Mouse (Mus musculus): Measurements from ENCODE around the gene Efcab3. TPM values are rescaled to one million over a fixed set of nuclear protein-coding genes. Genes with fewer than 3 reads are reported as not detected.
"Not testable (repeated sequence)": the region's sequence is repeated elsewhere in the genome, so short reads cannot be mapped to it uniquely, and the experiment has no call there.

Gene Efcab3
- total RNA-seq (2017): not detected in 2 replicates

DNA sequence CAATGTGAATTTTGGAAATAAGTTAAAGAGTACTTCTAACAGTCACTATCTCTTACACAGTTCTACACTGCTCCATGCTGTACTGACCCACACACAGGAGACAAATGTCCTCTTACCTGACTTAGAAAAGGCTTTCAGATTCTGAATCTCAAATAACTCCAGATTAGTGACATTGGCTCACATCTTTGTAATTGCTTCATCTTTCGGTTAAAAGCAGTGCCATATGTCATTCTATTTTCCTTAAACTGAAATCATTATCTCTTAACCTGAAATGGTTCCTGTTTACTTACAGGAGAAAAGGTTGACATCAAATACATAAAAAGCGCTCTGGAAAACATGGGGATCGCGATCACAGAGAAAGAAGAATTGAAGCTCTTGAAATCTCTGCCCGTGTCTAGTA is at the start of gene Efcab3:
Gene Efcab3, plus strand, starts transcription at position 301 of the 400 bp plus-strand sequence.
- ATAC-seq (ENCODE audit: extremely low read depth, insufficient number of reproducible peaks, low FRiP score, poor library complexity, severe bottlenecking): no peak

GRCm38 (mm10) chr11:105021071-105021470 is 42.3 kb upstream of the Efcab3 start:
- ATAC-seq (ENCODE audit: extremely low read depth, insufficient number of reproducible peaks, low FRiP score, poor library complexity, severe bottlenecking): no peak

DNA sequence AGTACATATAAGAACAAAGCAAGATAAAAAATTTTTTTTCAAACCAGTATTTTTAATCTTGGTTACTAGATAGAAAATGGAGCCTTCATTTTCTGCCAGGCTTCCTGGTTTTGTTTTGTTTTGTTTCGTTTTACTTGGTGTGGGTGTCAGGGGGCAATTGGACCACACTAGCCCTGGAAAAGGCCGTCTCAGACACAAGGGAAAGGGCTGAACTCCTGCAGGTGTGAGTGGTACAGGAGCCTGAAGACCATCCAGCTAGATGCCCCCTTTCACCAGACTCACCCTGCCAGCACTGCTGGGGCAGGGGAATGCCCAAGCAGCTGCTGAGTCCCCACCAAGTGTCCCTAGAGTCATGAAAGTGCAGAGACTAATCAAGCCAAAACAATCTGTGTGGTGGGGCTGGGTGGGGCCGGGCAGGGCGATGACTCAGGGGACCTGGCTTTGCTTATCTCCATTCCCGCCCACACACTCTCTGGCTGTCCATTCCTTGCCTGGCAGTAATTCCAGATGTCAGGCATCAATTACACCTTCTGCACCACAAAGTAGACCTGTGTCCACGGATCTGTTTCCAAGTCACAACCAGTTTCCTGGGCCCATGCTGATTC is 34.5 kb upstream of the Efcab3 start:
- no peak for ATAC-seq (ENCODE audit: extremely low read depth, insufficient number of reproducible peaks, low FRiP score, poor library complexity, severe bottlenecking)

- no peak for ATAC-seq (ENCODE audit: extremely low read depth, insufficient number of reproducible peaks, low FRiP score, poor library complexity, severe bottlenecking)
Observed at GRCm38 (mm10) chr11:105029525-105029924, 33.9 kb upstream of the Efcab3 start.

DNA sequence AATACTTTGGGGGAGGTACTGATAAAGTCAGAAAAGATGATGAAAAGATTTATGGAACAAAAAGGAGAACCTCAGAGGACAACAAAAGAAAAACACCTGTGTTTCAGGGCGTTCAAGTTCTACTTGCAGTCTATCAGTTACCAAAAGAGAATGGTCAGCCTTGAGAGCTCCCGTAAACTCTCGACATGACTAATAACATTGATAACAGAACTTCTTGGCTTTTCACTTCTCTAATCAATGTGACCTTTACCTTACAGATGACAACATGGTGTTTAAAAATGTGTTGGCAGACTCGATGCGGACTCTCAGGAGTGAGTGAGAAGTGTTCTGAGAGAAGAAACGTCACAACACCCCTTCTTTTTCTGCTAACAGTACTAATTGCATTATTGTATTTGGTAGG is 33.2 kb upstream of the Efcab3 start:
- no peak for ATAC-seq (ENCODE audit: extremely low read depth, insufficient number of reproducible peaks, low FRiP score, poor library complexity, severe bottlenecking)

- no peak for ATAC-seq (ENCODE audit: extremely low read depth, insufficient number of reproducible peaks, low FRiP score, poor library complexity, severe bottlenecking)
Observed at GRCm38 (mm10) chr11:105031103-105031502, 32.3 kb upstream of the Efcab3 start.

GRCm38 (mm10) chr11:105035081-105035480 is 28.3 kb upstream of the Efcab3 start:
- ATAC-seq (ENCODE audit: extremely low read depth, insufficient number of reproducible peaks, low FRiP score, poor library complexity, severe bottlenecking): no peak

DNA sequence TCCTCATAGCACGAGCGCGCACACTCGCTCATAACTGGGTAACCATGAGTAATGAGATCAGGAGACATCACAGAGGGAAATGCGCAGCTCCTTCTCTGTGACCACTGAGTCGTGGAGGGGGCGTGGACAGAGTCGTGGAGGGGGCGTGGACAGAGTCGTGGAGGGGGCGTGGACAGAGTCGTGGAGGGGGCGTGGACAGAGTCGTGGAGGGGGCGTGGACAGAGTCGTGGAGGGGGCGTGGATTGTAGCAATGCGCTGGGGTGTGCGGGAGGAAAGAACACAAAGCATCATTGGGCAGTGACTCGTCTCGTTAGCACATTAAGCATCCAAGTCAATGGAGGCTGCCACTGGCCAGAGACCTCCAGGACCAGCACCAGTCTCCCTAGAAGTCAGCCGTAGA is 49.1 kb downstream of the Efcab3 start:
- not testable (repeated sequence) for ATAC-seq (ENCODE audit: extremely low read depth, insufficient number of reproducible peaks, low FRiP score, poor library complexity, severe bottlenecking)

DNA sequence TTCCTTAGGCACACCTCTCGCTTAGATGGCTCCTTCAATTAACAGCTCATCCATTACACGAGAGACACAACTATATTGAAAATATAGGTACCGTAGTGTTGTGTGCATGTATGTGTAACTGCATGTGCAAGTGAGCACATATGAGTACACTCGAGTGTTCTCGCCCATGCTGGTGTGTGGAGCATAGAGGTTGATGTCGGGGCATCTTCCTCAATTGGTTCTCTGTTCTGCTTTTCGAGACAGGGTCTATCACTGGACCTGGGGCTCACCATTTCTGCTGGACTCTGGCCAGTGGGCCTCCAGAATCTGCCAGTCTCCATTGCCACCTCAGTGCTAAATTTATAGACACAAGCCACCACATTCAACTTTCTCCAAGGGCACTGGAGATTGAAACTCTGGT is 54.4 kb downstream of the Efcab3 start:
- ATAC-seq (ENCODE audit: extremely low read depth, insufficient number of reproducible peaks, low FRiP score, poor library complexity, severe bottlenecking): no peak

DNA sequence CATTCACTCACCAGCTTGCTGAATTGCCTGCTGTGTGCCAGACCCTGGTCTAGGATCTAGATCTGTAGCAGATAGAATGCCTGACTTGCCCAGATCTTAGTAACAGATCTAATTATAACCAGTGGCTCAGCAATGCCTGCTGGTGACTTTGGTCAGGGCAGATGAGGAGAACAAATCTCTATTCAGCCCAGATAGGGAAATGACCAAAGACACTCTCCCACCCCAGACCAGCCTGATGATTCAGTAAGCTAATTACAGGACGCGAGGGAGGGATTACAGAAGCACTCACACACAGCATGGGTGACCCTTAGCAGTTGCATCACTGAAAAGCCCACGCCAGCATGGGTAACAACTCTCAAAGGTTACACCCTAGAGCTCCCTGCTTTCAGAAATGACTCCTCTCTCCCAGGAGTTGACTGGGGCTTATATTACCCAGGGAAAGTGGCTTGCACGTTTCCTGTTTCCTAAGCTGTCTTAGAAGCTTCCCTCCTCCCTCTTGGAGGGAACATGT is 57.2 kb downstream of the Efcab3 start:
- ATAC-seq (ENCODE audit: extremely low read depth, insufficient number of reproducible peaks, low FRiP score, poor library complexity, severe bottlenecking): no peak

GRCm38 (mm10) chr11:105121792-105122191 is 58.4 kb downstream of the Efcab3 start:
- ATAC-seq (ENCODE audit: extremely low read depth, insufficient number of reproducible peaks, low FRiP score, poor library complexity, severe bottlenecking): not testable (repeated sequence)

DNA sequence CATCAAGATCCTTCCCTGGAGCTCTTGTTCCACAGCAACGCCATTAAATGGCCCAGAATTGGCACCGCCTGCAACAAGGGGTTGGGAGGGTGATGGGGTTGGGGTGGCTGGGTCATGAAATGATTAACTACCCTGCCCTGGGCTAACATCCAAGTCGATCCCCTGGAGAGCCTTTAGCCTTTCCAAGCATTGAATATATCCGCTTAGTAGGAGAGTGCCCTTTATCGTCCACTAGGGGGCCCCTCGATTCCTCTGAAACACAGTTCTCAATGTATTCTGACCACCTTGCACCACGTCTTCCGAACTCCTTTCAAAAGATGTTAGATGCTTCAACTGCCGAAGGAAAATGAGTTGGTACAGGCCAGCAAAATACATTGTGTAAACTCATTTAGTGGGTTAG is 60.6 kb downstream of the Efcab3 start:
- ATAC-seq (ENCODE audit: extremely low read depth, insufficient number of reproducible peaks, low FRiP score, poor library complexity, severe bottlenecking): peak; percentile 45; the same call in 1 of the 2 replicates

- peak; percentile 88 for ATAC-seq (ENCODE audit: extremely low read depth, insufficient number of reproducible peaks, low FRiP score, poor library complexity, severe bottlenecking)
Observed at GRCm38 (mm10) chr11:105125735-105126519, 62.5 kb downstream of the Efcab3 start, which contains the start of gene Mettl2. TSS of gene Mettl2 (plus strand) at chr11:105126425.

- ATAC-seq (ENCODE audit: extremely low read depth, insufficient number of reproducible peaks, low FRiP score, poor library complexity, severe bottlenecking): no peak
Observed at GRCm38 (mm10) chr11:105126520-105127029, 63.2 kb downstream of the Efcab3 start.

DNA sequence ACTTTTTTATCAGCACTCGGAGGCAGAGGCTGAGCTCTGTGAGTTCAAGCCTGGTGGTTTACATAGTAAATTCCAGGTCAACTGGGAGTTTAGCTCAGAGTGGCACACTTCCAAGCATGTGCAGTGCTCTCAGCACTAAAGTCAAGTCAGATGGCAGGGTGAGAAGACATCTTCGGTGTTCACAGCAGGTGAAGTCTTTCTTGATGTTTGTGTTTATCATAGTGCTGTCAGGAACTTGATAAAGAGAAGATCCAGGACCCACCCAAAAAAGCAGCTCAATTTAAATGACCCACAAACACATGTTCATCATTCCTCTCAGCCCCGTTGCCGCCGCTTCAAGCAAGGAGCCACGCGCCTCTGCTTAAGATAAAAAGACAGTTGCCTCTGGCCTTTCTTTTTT is 72.3 kb downstream of the Efcab3 start:
- no peak for ATAC-seq (ENCODE audit: extremely low read depth, insufficient number of reproducible peaks, low FRiP score, poor library complexity, severe bottlenecking)

DNA sequence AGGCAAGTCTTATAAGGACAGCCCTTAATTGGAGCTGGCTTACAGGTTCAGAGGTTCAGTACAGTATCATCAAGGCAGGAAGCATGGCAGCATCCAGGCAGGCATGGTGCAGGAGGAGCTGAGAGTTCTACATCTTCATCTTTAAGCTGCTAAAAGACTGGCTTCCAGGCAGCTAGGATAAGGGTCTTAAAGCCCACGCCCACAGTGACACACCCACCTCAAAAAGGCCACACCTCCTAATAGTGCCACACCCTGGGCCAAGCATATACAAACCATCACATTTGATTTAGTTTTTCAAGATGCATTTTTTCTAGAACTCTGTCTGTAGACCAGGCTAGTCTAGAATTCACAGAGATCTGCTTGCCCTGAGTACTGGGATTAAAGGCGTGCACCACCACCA is 73.9 kb downstream of the Efcab3 start:
- not testable (repeated sequence) for ATAC-seq (ENCODE audit: extremely low read depth, insufficient number of reproducible peaks, low FRiP score, poor library complexity, severe bottlenecking)

DNA sequence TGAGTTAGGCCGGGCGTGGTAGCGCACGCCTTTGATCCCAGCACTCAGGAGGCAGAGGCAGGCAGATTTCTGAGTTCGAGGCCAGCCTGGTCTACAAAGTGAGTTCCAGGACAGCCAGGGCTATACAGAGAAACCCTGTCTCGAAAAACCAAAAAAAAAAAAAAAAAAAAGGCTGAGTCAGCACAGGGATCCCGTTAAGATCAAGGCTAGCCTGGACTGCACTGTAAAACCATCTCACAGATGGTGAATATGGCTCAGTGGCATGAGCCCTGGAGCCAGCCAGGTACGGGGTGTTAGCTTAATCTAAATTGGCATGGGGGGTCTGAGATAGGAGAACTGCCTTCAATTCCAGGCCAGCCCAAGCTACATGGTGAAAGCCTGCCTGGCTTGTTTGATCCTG is 77.1 kb downstream of the Efcab3 start:
- not testable (repeated sequence) for ATAC-seq (ENCODE audit: extremely low read depth, insufficient number of reproducible peaks, low FRiP score, poor library complexity, severe bottlenecking)

DNA sequence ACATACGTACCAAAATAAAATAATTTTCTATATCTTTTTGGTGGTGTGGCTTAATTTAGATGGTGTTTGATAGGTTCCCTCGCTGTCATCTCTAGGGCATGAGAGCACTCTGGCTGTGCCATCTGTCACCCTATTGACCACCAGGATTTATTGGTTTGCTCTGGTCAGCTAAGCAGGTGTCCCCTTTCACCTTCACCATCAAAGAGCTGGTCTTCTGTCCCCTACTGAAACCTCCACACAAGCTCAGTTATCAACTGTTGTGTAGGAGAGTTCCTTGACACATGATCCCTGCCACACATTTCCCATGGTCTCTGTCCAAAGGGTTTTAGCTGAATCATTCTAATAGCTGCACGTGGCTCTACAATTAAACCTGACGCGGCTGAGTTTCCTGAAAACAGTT is 77.7 kb downstream of the Efcab3 start:
- ATAC-seq (ENCODE audit: extremely low read depth, insufficient number of reproducible peaks, low FRiP score, poor library complexity, severe bottlenecking): no peak

DNA sequence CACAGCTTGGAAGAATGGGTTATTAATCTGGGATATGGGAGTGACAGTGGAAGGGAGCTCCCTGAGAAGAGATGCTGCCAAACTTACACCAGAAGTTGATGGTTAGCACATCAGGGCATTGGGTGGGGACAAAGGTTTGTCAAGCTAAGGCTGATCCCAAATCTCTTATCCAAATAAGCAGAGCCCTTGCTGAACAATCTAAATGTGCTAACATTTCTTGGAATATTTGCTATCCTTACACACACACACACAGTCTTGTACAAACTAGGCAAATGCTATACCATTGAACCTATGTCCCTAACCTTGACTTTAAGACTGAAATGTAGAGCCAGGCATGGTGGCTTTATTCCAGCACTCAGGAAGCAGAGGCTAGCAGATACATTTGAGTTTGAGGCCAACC is 80.2 kb downstream of the Efcab3 start:
- ATAC-seq (ENCODE audit: extremely low read depth, insufficient number of reproducible peaks, low FRiP score, poor library complexity, severe bottlenecking): no peak

DNA sequence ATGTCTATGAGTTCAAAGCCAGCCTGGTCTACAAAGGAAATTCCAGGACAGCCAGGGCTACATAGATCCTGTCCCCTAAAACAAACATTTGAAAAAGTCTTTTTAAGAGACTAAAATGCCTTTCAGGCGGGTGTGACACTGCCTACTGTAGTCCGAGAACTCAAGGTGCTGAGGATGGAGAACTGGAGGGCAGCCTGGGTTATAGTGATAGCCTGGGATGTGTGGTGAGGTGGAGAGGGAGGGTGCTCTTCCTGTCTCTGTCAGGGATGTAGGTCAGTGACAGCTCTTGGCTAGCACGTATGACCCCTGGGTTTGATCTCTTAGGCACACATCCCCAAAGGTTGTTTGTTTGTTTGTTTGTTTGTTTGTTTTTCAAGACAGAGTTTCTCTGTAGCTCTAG is 80.7 kb downstream of the Efcab3 start:
- no peak for ATAC-seq (ENCODE audit: extremely low read depth, insufficient number of reproducible peaks, low FRiP score, poor library complexity, severe bottlenecking)
